Mouse (Mus musculus) cortical plate, adult 2 months (tissue): ENCODE data around the gene Akp3. TPM values are rescaled to one million over a fixed set of nuclear protein-coding genes. Genes with fewer than 3 reads are reported as not detected.

Source experiments
- H3K27ac ChIP-seq: fragments of 200-500 bp; 2 replicates; pipeline ENCODE4 v1.5.1; 2012; ENCODE audit warnings: low read length, control low read depth, inconsistent platforms; ENCODE audit not compliant: insufficient read depth
- H3K4me1 ChIP-seq: fragments of 200-500 bp; 2 replicates; pipeline ENCODE4 v1.6.1; 2011; ENCODE audit warnings: low read length; ENCODE audit not compliant: control insufficient read depth, insufficient read depth
- H3K4me3 ChIP-seq: fragments of 200-500 bp; 2 replicates; pipeline ENCODE4 v1.5.1; 2011; ENCODE audit warnings: mild to moderate bottlenecking, low read length, control low read depth; ENCODE audit not compliant: insufficient read depth
- CTCF ChIP-seq: fragments of 200-500 bp; IDR thresholded peaks from 2 replicates; pipeline ENCODE4 v1.5.1; 2011; ENCODE audit warnings: mild to moderate bottlenecking, control low read depth, low read length; ENCODE audit not compliant: insufficient read depth; ENCODE audit errors: extremely low read depth
- POLR2A ChIP-seq: fragments of 200-500 bp; IDR thresholded peaks from 2 replicates; pipeline ENCODE4 v1.6.1; 2011; ENCODE audit warnings: mild to moderate bottlenecking, low read length, control low read depth; ENCODE audit not compliant: insufficient read depth; ENCODE audit errors: extremely low read depth
- polyA plus RNA-seq: library from polyadenylated mRNA; depleted of rRNA; stranded (reverse); fragments of >200 nt; gene quantifications from 2 replicates; pipeline ENCODE4 v1.2.3, GENCODE M21; 2012; rRNA removed

Gene Akp3
- not detected in 2 replicates for polyA plus RNA-seq

DNA sequence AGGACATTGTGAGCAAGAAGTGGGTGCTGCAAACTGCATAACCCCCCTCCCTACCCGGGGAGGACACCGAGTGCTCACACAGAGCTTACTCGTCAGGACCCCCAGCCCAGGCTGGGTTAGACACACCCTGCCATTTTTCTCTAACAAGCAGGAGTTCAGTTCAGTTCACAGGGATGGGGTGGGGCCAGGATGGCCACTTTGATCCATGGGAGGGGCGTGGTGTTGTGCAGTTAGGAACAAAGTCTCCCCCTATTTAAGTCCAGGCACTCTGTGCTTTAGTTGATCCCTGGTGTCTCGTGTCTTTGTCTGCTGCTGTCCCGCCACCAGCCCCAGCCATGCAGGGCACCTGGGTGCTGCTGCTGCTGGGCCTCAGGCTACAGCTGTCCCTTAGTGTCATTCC lies at the start of gene Akp3:
Gene Akp3, plus strand, starts transcription at position 301 of the 400 bp plus-strand sequence.
- Histone ChIP-seq H3K27ac (no peak within 1 kb of the TSS), H3K4me3 (no peak within 1 kb of the TSS), H3K4me1 (no peaks in the 10 kb centered on the region)
- TF ChIP-seq CTCF = no peak
- no peak for TF ChIP-seq POLR2A

DNA sequence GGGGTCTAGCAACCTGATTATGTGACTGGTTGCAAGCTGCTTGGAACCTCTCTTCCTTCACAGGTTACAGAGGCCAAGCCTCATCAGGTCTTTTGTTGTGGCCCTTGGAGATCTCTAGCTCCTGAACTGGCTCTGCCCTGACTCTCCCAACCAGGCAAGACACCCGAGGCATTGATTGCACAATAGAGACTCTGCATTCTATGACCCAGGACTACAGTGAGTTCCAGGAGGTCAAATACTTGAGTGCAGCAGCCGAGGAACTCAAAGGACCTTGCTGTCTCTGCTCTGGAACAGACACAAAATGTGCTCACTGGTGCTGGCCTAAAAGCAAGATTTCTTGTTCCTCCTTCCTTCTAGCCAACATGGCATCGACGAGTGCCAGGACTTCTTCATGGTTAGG lies 38.6 kb upstream of the Akp3 start:
- Histone ChIP-seq H3K4me1 (no peaks in the 10 kb centered on the region), H3K27ac (no peak overlapping the region), H3K4me3 (no peak overlapping the region)
- TF ChIP-seq POLR2A (no peak), CTCF (no peak)

DNA sequence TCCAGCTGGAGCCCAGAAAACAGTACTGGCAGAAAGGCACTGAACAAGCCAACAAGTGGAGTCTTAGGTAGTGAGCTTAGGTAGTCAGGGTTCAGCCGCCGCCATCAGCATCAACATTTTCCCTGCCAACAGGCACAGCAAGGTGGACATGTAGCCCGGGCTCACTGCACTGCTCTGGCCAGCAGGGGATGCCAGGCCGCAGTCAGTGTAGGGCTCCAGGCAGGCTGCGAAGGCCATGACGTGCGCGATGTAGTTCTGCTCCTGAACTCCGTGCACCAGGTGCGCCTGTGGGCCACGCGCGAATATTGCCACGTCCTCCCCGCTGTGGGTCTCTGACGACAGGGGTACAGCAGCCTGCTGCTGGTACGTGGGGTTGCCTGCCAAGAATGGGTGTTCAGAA lies 37.8 kb upstream of the Akp3 start:
- Histone ChIP-seq H3K4me1 (no peaks in the 10 kb centered on the region), H3K27ac (no peak overlapping the region), H3K4me3 (no peak overlapping the region)
- no peak for TF ChIP-seq CTCF
- no peak for TF ChIP-seq POLR2A

DNA sequence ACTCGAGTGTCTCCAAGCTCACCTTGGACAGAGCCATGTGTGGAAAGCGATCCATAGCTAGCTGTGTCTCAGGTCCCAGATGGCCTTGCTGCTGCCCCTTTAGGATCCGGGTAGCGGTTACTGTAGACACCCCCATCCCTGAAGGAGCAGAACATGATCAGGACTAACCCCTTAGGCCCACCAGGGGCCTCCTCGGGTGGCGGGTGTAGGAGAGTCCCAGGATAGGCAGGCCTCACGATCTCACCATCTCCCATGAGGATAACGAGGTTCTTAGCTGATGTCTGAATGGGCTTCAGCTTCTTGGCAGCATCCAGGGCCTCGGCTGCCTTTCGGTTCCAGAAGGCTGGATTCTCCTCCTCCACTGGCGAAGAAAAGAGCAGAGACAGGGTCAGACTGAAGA lies 35.5 kb upstream of the Akp3 start:
- TF ChIP-seq POLR2A (no peak), CTCF (no peak)
- no peak overlapping the region for H3K27ac ChIP-seq

DNA sequence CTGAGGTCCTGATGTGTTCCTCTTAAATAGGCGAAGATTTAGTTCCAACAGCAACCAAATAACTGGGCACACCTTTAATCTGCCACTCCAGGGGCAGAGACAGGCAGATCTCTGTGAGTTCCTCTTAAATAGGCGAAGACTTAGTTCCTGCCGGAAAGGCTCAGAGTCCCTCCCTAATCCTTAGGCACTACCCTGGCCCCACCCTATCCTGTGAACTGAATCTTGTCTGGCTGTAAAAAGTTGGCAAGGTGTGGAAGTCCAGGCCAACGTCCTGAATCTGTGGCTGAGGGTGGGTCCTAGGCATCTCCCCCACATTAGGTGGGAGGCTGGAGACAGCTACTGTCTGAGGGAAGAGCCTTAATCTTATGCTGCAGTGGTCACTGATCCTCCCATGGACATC lies 34.9 kb upstream of the Akp3 start, which contains the start of gene Alppl2:
Gene Alppl2, minus strand, starts transcription at position 101 of the 400 bp plus-strand sequence.
- Histone ChIP-seq H3K4me1 (no peaks in the 10 kb centered on the region), H3K4me3 (no peak within 1 kb of the TSS), H3K27ac (no peak within 1 kb of the TSS)
- TF ChIP-seq POLR2A (no peak), CTCF (no peak)

More for the DNA sequence above, 35.5 kb upstream of the Akp3 start:
- H3K4me3 ChIP-seq = no peak overlapping the region
- H3K4me1 ChIP-seq = no peaks in the 10 kb centered on the region

DNA sequence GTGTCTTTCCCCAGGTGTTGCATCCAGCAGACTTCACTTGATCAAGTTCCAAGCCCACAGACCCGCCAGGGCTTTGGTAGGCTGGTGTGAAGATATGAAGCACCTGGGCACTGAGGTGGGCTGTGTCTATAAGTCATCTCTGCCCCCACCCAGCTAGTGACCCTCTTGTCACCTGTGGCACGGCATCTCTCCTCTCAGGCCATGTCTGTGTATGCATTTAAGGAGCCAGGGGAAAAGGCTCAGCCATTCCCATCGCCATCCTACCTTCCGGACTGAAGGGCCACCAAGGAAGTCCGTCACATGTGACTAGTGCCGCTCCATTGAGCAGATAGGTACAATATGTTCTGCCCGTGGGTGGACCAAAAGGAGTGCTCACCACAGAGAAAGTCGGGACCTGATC lies 29.1 kb upstream of the Akp3 start:
- H3K4me3 ChIP-seq = no peak overlapping the region
- H3K4me1 ChIP-seq = no peaks in the 10 kb centered on the region
- TF ChIP-seq POLR2A (no peak), CTCF (no peak)

DNA sequence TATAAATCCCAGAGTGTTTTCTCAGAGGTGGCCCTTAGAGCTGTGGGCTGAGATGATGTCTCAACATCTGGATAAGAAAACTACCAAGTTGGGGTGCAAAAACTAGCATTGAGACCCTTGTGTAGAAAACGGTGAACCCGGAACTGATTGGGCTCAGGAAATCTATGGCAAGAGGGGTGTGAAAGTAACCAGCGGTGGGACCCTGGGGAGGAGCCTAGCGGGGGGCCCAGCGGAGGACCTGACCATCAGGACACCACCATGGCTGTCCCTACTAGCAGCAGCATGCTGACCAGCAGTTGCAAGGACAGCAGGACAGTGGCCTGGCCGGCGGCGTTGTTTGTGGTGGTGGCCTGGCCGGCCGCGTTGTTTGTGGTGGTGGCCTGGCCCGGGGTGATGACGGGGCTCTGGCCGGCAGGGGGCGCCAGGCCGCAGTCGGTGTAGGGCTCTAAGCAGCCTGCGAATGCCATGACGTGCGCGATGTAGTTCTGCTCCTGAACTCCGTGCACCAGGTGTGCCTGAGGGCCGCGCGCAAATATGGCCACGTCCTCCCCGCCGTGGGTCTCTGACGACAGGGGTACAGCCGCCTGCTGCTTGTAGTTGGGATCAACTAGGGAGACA lies 26.3 kb upstream of the Akp3 start:
- no peaks in the 10 kb centered on the region for H3K4me1 ChIP-seq
- TF ChIP-seq CTCF = 0 out of 2 replicates have a peak, but pooled peaks have one; percentile 16
- TF ChIP-seq POLR2A = no peak
- H3K4me3 ChIP-seq = no peak overlapping the region
- no peak overlapping the region for H3K27ac ChIP-seq

More for the DNA sequence above, 29.1 kb upstream of the Akp3 start:
- no peak overlapping the region for H3K27ac ChIP-seq

DNA sequence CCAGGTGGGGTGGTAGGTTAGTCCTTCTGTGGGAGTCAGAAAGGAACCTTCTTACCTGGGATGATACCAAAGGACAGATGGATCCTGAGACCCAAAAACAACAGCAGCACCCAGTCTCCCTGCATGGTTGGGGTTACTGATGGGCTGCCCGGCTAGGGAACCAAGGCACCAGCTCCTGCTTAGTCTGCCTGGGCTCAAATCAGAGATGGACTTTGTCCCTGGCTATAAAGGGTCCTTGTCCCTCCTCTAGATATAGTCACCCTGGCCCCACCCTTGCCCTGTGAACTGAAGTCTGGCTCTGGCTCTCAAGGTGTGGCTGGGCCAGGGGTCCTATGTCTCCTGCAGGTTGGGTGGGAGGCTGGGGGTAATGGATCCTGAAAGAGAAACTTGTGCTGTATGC lies 23.4 kb upstream of the Akp3 start, which contains the start of gene Alpi:
Gene Alpi, minus strand, starts transcription at position 196 of the 400 bp plus-strand sequence.
- Histone ChIP-seq H3K4me3 (no peak within 1 kb of the TSS), H3K4me1 (no peaks in the 10 kb centered on the region), H3K27ac (no peak within 1 kb of the TSS)
- TF ChIP-seq CTCF = no peak
- no peak for TF ChIP-seq POLR2A

DNA sequence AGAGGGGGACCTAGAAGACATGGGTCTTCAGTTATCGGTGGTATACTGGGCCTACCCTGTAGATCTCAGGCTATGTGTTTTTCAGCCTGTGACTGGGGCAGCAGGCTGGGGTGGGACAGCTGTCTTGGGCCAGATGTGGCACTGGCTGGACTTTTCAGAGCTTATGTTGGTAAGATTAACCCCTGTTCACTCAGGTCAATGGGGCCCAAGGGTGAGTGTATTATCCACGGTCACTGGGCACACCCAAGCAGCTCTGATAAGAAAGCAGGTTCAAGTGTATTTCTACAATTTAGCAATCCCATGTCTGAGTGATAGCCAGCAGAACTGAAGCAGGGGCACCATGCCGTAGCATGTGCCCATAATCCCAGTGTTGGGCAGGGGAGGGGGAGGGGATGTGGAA lies 22.7 kb upstream of the Akp3 start:
- Histone ChIP-seq H3K27ac (no peak overlapping the region), H3K4me1 (no peaks in the 10 kb centered on the region), H3K4me3 (no peak overlapping the region)
- no peak for TF ChIP-seq POLR2A

DNA sequence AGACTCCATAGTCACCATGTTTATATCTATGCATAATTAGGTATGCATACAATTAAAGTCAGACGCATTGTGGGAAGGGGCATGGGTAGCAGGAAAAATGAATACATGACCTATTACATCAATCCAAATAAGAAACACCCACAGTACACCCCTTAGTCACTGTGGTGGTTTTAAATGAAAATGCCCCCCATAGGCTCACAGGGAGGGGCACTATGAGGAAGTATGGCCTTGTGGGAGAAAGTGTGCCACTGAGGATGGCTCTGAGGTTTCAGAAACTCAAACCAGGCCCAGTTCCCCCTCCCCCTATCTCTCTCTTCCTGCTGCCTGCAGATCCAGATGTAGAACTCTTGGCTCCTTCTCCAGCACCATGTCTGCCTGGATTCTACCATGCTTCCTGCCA lies 20.8 kb upstream of the Akp3 start:
- Histone ChIP-seq H3K4me3 (no peak overlapping the region), H3K27ac (no peak overlapping the region), H3K4me1 (no peaks in the 10 kb centered on the region)
- TF ChIP-seq POLR2A (no peak), CTCF (no peak)

DNA sequence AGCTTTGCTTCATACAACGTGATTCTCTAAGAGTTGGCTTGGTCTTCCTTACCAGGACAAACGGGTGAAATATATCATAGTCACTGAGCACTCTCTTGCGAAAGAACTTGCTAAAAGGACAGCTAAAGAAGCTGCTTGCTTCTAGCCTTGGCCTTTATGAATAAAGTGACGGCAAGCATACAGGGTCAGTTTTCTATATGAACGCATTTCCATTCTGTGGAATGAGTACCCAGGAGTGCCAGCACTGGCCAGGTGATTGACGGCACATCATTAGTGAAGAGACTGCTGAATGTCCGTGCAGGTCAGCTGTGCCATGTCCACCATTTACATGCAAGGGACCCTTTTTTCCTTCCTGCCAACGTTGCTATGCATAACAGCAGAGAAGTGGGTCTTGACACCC lies 18.2 kb upstream of the Akp3 start:
- no peak for TF ChIP-seq CTCF
- no peak for TF ChIP-seq POLR2A
- no peak overlapping the region for H3K27ac ChIP-seq
- H3K4me3 ChIP-seq = no peak overlapping the region
- H3K4me1 ChIP-seq = no peaks in the 10 kb centered on the region
